Mouse (Mus musculus): ENCODE measurements at regions not wholly inside any gene's neighbourhood (a gene's known extent, or its start where the extent isn't known, plus 50 kb on each side); places are given as distances from the start of the nearest gene placed in this dataset.

GRCm38 (mm10) chr8:97052436-97052835 lies 1164.1 kb upstream of the Got2 start:
- no peak for DNase-seq (ENCODE audit: low read depth, low spot score)

GRCm38 (mm10) chr8:97039778-97040177 lies 1151.4 kb upstream of the Got2 start:
- no peak for DNase-seq (ENCODE audit: low read depth, low spot score)

GRCm38 (mm10) chr8:97038854-97039253 lies 1150.5 kb upstream of the Got2 start:
- no peak for DNase-seq (ENCODE audit: low read depth, low spot score)

GRCm38 (mm10) chr8:97032188-97032587 lies 1143.8 kb upstream of the Got2 start:
- no peak for DNase-seq (ENCODE audit: low read depth, low spot score)

GRCm38 (mm10) chr8:97015571-97015970 lies 1127.2 kb upstream of the Got2 start:
- no peak for DNase-seq (ENCODE audit: low read depth, low spot score)

- peak; percentile 17 for DNase-seq (ENCODE audit: low read depth, low spot score)
These were observed 1115.8 kb upstream of the Got2 start for GRCm38 (mm10) chr8:97004131-97004530.

- DNase-seq (ENCODE audit: low read depth, low spot score): no peak
These were observed 1094.8 kb upstream of the Got2 start for GRCm38 (mm10) chr8:96983103-96983502.

Measured in telencephalon, adult 2 months (tissue).